Mouse (Mus musculus) lung, adult 2 months (tissue): Measurements from ENCODE around the gene Snrpe.

Experiments used
- CTCF ChIP-seq: fragments of 200-500 bp; IDR thresholded peaks from 2 replicates; pipeline ENCODE4 v1.5.1; 2011; ENCODE audit warnings: mild to moderate bottlenecking, low read length, control low read depth; ENCODE audit not compliant: insufficient read depth
- POLR2A ChIP-seq: fragments of 200-500 bp; IDR thresholded peaks from 2 replicates; pipeline ENCODE4 v1.6.1; 2011; ENCODE audit warnings: low read depth, mild to moderate bottlenecking, control low read depth, low read length, borderline replicate concordance; ENCODE audit errors: extremely low read depth

GRCm38 (mm10) chr1:133618311-133618710 is 8.2 kb upstream of the Snrpe start:
- TF ChIP-seq CTCF (no peak), POLR2A (no peak)
